Mouse (Mus musculus) c-Kit-positive CD71-negative TER-119-negative erythroid progenitor cells, embryonic 14.5 days (primary cell): ENCODE data around the gene Svopl.

ENCODE experiments used
- DNase-seq: peaks from one replicate; pipeline ENCODE4 v3.0.0-alpha.2; 2013; ENCODE audit warnings: low read depth

Gene Svopl

DNA sequence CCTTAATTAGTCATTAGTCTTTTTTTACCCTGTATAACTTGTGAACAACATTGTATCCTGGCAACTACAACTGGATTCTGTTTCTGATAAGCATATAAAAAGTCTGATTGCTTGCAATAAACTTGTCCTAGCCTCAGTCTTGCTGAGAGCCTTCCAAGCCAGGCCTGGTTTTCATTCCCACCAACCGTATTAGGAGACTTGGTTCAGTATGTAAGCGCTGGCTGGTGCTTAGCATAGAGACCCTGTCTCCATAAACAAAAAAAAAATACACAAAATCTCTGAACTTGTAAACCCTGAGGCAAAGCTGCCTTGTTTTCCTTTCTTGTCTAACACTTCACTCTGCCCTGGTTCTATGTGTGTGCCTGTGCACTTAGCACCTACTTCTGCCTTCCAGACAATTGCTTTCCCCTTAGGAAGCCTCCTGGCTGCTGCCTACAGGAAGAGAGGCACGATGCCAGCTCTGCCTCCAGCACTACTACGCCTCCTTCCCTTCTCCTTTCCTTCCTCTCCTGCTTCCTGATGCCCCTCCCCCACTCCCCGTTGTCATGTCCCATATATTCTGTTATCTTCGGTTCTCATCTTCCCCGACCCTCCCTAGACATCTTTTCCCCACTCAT, 14.8 kb downstream of the Svopl start:
- DNase-seq = no peak

- no peak for DNase-seq
Measured at GRCm38 (mm10) chr6:38028205-38028604, 18.6 kb downstream of the Svopl start.

DNA sequence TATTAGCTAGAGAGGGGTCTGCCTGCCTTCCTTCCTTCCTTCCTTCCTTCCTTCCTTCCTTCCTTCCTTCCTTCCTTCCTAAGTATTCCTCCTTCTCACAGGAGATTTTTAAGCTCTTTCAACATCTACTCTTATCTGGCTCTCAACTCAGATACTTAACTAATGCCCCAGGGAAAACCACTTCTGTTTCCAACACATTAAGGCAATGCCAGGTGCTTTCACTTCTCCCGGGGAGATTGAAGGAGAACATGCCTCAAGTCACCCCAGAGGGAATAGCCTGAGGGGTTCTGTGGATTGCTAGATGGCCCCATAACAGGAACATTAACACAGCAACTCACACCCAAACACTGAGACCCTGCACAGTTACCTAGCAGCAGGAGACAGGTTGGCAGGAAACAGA, 19.0 kb downstream of the Svopl start:
- no peak for DNase-seq

GRCm38 (mm10) chr6:38023284-38023683, 23.5 kb downstream of the Svopl start:
- DNase-seq = no peak

DNA sequence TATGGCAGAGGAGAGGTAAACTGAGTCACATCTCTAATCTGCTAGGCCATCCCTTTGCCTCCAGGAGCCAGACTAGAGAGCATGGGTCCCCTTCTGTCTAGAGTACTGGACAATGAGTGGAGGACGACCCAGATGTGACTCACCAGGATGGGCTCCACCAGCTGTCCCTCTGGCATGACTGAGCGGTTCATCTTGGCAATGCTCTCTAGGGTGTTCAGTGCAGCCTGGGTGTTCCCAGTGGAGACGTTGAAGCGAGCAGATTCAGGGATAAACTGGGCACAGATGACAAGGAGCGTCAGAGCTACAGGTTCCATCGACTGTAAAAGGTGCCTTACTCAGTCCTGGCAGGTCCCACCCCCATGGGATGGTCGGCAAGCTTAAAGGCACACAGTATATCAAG, 25.4 kb downstream of the Svopl start:
- no peak for DNase-seq

DNA sequence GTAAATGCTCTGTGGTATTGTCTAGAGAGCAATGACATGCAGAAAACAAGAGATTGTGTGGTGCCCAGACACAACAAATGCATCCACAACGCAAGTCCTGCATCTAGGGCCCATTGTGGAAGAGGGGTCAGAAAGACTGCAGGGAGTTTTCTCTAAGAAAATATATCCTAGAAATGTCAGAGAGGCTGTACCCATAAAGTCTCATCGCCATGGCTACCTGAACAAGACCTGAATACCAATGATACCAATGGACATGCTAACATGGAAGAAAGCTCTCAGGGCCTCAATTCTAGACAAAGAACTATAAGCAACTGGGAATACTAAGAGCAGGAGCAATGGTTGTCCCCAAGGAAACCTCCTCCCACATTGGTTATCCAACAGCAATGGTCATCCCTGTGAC, 34.0 kb downstream of the Svopl start:
- no peak for DNase-seq

- peak; percentile 50 for DNase-seq
Measured at GRCm38 (mm10) chr6:38007459-38007858, 39.3 kb downstream of the Svopl start.

DNA sequence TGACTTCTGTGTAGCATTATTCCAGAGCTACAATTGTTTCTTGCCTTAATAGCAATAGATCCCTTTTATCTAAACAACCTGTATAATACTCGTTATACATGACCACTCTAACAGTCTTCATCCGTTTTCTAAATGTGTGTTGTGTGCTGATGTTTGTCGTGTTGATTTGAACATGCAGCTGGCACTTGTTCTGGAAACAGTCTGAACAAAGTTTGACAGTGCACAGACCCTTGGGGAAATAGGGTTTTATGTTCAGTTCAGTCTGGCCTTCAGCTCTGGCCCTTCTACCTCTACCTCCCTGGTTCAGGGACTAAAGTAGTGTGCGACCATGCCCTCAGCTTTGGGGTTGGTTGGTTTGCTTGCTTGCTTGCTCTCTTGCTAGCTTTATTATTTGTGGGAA, 79.4 kb downstream of the Svopl start:
- DNase-seq = no peak

- DNase-seq = no peak
Measured at GRCm38 (mm10) chr6:37951306-37951705, 95.5 kb downstream of the Svopl start.

DNA sequence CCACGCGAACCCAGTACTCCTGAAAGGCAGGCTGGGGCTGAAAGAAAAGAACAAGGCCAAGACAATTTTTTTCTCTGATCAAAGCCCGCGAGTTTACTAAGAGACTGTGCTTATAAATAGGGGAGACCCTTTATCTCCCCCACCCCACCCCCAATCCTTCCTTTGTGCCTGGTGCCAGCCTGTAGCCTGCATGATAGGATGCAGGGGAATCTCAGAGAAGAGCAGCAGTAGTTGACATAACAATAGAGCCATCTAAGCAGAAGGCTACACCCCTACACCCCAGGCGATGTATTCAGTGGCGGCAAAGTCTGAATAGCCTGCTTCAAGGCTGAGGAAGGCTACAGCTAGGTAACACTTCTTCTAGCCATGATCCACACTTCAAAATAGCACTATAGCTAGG, 110.3 kb downstream of the Svopl start:
- no peak for DNase-seq
